Mouse (Mus musculus) testis, postnatal 14 days (tissue): Measurements from ENCODE around the gene Sec11a.
"Not testable (repeated sequence)": the region's sequence is repeated elsewhere in the genome, so short reads cannot be mapped to it uniquely, and the experiment has no call there.

Experiments used
- DNase-seq: peaks from one replicate; pipeline ENCODE4 v3.0.0; 2021; ENCODE audit warnings: low spot score

The Sec11a gene

DNA sequence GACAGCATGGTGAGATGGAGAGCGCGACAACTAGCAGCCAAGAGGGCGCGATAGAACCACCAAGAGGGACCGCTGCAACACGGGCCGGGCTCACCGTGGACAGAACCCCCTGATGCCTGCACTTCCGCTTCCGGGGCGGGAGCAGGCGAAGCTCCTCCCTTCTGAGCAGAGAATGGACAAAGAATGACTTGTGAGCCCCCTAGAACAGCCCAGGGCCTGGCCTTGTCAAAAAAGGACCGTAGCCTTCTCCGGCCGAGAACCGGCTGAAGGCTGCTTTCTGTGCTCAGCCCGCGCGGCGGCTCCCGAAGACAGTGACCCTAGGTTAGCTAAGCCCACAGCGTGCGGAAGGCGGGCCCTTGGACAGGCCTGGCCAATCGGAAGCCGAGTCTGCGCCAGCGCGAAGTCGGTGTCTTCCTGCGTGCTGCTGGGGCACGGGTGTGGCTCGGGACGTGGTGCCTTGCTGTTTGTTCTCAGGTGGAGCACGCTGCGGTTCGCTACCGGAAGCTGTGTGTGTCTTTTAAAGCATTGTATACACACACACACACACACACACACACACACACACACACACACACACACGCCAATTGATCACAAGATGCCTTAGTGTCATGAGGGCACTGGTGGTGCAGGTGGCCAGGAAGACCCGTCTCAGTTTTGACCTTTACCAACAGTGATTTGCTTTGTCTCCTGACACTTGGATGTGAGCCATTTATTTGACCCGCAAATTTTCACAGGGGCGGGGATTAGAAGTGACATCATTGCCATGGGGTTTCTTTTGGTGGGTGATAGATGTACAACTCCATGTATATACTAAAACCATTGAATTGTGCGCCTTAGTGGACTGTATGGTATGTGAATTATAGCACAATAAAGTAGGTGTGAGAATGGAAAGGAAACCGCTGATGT, at the start of gene Sec11a:
Gene Sec11a, minus strand, starts transcription at position 336 of the 906 bp plus-strand sequence.
- DNase-seq: peak; percentile 93

DNA sequence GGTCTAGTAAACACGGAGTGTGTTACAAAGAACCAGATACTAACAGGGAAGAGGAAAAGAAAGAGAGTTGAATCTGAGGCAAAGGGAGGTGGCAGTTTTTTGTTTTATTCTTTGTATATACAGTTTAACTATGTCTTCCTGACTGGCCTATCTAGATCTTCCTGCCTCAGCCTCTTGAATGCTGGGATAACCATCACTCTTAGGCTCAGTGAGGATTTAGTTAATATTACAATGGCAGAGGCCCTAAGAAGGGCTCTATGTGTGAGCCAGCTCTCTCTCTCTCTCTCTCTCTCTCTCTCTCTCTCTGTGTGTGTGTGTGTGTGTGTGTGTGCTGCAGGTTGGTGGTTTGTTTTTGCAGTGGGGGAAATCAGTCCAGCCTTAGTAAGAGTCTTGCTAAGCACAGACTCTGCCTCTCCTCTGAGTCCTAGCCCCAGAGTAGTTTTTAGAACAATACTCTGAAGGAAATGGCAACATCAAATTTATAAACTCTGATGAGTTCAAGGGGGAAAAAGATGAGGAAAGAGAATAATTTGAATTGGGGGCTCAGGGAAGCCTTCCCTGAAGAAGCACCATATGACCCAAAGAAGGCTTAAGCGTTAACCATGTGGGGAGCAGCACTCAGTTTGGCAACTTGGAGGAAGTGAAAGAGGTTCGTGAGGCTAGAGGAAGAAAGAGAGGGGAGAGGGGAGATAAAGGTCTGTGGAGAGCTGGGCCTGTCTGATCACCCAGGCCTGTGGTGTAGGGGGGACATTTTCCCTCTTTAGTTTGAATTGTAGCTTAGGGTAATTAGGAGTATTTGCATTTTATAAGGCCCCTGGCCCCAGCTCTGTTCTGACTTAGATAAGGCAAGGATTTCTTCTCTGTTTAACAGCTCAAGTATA, 47.9 kb upstream of the Sec11a start:
- no peak for DNase-seq

DNA sequence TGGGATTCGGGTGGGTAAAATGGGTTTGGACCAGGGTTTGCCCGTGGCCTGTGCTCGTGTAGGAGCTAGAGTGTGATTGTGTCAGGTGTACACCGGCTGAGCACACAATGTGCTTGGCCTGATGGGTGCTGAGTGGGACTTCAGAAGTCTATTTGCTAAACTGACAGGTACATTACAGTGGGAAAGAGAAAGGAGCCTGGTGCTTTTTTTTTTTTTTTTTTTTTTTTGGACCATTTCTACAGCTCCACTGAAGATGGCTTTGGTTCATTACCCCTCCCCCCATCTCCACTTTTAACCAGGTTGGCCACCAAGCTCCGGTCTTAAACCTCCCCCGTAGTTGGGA, 47.1 kb upstream of the Sec11a start:
- DNase-seq: peak; percentile 13

- peak; percentile 69 for DNase-seq
These were observed 46.5 kb upstream of the Sec11a start for GRCm38 (mm10) chr7:80993834-80994662.

DNA sequence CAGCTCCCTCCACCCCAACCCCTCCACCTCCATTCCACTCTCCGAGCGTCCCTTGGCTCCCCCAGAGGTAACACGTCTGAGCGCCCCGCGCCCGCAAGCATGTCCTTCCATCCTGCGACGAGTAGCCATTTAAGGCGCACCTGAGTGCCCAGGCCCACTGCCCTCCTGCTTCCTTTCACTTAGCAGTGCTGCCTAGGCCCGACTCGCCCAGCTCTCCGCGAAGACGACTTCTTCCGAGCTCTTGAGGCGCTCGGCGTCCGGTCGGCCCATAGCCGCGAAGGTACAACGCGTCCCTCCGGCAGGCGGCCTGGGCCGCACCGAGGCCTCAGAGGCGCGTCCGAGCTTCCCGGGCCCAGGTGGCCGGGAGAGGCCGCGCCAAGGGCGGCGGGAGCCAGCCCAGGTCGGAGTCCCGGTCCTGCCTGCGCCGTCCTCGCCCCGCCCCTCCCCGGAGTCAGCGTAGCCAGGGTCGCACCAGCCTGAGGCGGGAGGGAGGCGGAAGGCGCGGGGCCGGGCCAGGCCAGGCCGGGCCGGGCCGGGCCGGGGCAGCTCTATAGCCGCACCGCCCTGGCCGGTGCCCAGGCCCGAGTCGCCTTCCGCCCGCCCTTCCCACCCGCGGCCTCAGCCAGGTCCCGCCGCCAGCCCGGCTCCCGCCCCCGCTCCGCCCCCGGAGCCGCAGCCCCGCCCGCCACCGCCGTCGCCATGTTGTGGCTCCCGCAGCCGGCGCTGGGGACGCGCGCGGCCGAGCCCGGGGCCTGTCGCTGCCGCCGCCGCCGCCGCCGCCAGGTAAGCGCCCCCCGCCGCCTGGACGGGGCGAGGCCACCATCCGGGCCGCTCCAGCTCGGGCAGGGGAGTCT, 45.6 kb upstream of the Sec11a start, which contains the start of gene Zfp592:
Gene Zfp592, plus strand, starts transcription at position 702 of the 854 bp plus-strand sequence.
- DNase-seq: peak; percentile 86

DNA sequence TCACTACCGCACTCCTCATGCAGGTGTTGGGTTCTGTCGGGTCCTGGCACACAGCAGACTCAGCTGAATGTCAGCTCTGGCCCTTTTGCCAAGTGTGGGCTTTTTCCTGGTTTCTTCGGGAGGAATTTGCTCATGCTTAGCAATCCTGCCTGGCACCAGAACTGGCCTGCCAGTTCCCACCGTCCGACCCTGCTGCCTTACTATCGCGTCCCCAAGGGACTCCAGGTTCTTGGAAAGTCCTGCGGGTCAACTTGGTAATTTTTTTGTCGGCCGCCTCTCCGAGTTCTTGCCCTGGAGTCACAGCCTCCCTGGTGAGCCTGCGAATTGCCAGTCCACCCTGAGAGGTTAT, 45.0 kb upstream of the Sec11a start:
- DNase-seq: no peak

- no peak for DNase-seq
These were observed 44.5 kb upstream of the Sec11a start for GRCm38 (mm10) chr7:80992063-80992462.

- DNase-seq: no peak
These were observed 44.0 kb upstream of the Sec11a start for GRCm38 (mm10) chr7:80991589-80991988.

DNA sequence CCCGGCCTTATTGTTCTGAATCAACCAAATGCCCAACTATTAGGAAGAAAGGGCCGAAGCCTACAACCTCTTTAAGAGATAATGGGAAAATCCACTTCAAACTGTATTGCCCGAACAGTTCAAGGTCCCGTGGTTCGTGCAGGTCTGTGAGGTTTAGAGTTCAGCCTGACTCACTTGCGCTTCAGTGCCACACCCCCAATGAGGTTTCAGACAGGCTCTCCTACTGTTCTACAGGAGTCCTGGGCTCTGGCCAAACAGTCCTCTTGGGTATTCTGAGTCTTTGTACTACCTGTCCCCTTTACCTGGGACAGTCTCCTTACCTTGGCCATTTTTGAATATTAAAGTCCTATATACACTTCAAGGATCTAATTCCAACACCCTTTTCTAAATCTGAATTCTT, 42.7 kb upstream of the Sec11a start:
- no peak for DNase-seq

- peak; percentile 38 for DNase-seq
These were observed 40.4 kb upstream of the Sec11a start for GRCm38 (mm10) chr7:80987805-80988625.

- no peak for DNase-seq
These were observed 39.0 kb upstream of the Sec11a start for GRCm38 (mm10) chr7:80986458-80987187.

- no peak for DNase-seq
These were observed 33.0 kb upstream of the Sec11a start for GRCm38 (mm10) chr7:80980566-80980965.

GRCm38 (mm10) chr7:80973638-80974015, 26.0 kb upstream of the Sec11a start:
- not testable (repeated sequence) for DNase-seq

DNA sequence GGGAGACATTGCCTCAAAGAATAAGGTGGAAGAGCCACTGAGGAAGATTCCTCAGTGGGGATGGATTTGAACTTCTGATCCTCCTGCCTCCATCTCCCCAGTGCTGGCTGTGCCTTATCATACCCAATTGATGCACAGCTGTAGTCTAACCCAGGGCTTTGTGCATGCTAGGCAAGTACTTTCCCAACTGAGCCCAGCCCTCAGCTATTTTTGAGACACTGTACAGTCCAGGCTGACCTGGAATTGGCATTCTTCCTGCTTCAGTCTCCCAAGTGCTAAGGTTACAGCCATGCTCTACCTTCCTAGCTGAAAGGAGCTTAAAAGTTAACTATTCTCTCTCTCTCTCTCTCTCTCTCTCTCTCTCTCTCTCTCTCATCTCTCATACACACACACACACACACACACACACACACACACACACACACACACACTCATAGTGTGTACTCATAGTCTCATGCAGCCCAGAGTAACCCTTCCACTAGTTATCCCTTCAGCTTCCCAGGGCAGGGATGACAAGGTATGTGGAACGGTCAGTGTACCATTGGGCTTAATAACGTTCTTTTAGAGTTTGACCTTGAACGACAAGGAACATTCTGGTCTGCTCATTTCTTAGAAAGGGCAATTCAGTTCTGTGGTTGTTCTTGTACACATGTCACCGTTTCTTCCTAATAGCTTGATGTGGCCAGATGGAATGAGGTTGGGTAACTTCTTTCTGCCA, 25.5 kb upstream of the Sec11a start:
- not testable (repeated sequence) for DNase-seq

- DNase-seq: no peak
These were observed 24.5 kb upstream of the Sec11a start for GRCm38 (mm10) chr7:80972082-80972481.

GRCm38 (mm10) chr7:80971419-80971818, 23.8 kb upstream of the Sec11a start:
- DNase-seq: no peak

DNA sequence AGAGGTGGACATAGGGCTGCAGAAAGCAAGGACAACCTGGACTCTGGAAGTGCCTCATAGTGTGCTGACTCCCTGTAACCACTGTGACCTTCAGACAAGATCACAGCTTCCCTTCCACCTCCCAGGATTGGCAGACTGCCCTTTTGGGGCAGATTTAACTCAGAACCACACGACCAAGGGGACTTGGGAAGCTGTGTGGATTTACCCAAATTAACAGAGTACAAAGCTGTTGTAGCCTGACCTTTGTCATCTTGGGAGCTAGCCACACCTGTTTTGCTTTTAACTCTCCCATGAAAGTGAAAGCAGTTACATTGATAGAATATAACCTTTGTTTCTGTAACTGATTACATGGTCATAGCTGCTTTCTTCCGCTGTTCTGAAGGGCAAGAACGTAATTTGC, 23.3 kb upstream of the Sec11a start:
- no peak for DNase-seq

- no peak for DNase-seq
These were observed 15.2 kb upstream of the Sec11a start for GRCm38 (mm10) chr7:80962799-80963198.

DNA sequence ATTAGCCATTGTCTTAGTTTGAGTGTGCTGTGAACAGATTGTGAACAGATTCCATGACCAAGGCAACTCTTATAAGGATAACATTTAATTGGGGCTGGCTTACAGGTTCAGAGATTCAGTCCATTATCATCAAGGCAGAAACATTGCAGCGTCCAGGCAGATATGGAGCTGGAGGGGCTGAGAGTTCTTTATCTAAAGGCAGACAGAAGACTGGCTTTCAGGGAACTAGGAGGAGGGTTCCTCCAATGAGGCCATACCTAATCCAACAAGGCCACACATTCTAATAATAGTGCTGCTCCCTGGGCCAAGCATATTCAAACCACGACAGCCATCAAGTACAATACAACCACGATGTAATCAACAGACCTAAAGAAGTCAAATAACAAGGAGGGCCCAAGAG, 11.4 kb upstream of the Sec11a start:
- DNase-seq: no peak
